Mouse (Mus musculus) lung, postnatal 0 days (tissue): ENCODE measurements at regions not wholly inside any gene's neighbourhood (a gene's known extent, or its start where the extent isn't known, plus 50 kb on each side); places are given as distances from the start of the nearest gene placed in this dataset.
A peak's percentile ranks its signal among the peaks of the same experiment; 100 is the strongest.

Experiments
- ATAC-seq: fragments of 200-750 bp; cut with Nextera tagmentation; 2 replicates; pipeline ENCODE4 v1.8.0; 2017; ENCODE audit warnings: moderate library complexity
- DNase-seq: peaks from one replicate; pipeline ENCODE4 v3.0.0-alpha.2; 2016; ENCODE audit warnings: low spot score
- H3K27ac ChIP-seq: fragments of 300-500 bp; sonication (generic); 2 replicates; pipeline ENCODE4 v1.5.1; 2014; ENCODE audit warnings: antibody characterized with exemption, mild to moderate bottlenecking, low read length, mixed read lengths
- H3K27me3 ChIP-seq: fragments of 300-500 bp; sonication (generic); replicated peaks from 2 replicates; pipeline ENCODE4 v1.6.1; 2014; ENCODE audit warnings: low read length, mixed read lengths; ENCODE audit not compliant: insufficient read depth
- H3K36me3 ChIP-seq: fragments of 300-500 bp; sonication (generic); 2 replicates; pipeline ENCODE4 v1.6.1; 2014; ENCODE audit warnings: low read length, mixed read lengths; ENCODE audit not compliant: insufficient read depth
- H3K4me1 ChIP-seq: fragments of 300-500 bp; sonication (generic); 2 replicates; pipeline ENCODE4 v1.6.1; 2014; ENCODE audit warnings: antibody characterized with exemption, low read depth, low read length, mixed read lengths; ENCODE audit not compliant: insufficient read depth
- H3K4me2 ChIP-seq: fragments of 300-500 bp; sonication (generic); replicated peaks from 2 replicates; pipeline ENCODE4 v1.6.1; 2014; ENCODE audit warnings: low read depth, mild to moderate bottlenecking, low read length, moderate library complexity, mixed read lengths
- H3K4me3 ChIP-seq: fragments of 300-500 bp; sonication (generic); 2 replicates; pipeline ENCODE4 v1.5.1; 2014; ENCODE audit warnings: low read depth, low read length
- H3K9ac ChIP-seq: fragments of 300-500 bp; sonication (generic); replicated peaks from 2 replicates; pipeline ENCODE4 v1.6.1; 2014; ENCODE audit warnings: low read depth, mild to moderate bottlenecking
- H3K9me3 ChIP-seq: fragments of 300-500 bp; sonication (generic); 2 replicates; pipeline ENCODE4 v1.6.1; 2016; ENCODE audit warnings: low read length, mixed read lengths
- CTCF ChIP-seq: IDR thresholded peaks from 2 replicates; pipeline ENCODE4 v1.5.1; 2016; ENCODE audit warnings: antibody characterized with exemption, mild to moderate bottlenecking
- EP300 ChIP-seq: IDR thresholded peaks from 2 replicates; pipeline ENCODE4 v1.6.1; 2016; ENCODE audit warnings: antibody characterized with exemption, mild to moderate bottlenecking, control low read depth
- WGBS: fragments of 180-500 bp; shearing (Covaris S2); extraction: QIAGEN DNeasy Blood & Tissue Kit; methylation state at CpG from one replicate; pipeline ENCODE4 v1.1.7; 2014; 5-methylcytosine and 5-hydroxymethylcytosine counted together

DNA sequence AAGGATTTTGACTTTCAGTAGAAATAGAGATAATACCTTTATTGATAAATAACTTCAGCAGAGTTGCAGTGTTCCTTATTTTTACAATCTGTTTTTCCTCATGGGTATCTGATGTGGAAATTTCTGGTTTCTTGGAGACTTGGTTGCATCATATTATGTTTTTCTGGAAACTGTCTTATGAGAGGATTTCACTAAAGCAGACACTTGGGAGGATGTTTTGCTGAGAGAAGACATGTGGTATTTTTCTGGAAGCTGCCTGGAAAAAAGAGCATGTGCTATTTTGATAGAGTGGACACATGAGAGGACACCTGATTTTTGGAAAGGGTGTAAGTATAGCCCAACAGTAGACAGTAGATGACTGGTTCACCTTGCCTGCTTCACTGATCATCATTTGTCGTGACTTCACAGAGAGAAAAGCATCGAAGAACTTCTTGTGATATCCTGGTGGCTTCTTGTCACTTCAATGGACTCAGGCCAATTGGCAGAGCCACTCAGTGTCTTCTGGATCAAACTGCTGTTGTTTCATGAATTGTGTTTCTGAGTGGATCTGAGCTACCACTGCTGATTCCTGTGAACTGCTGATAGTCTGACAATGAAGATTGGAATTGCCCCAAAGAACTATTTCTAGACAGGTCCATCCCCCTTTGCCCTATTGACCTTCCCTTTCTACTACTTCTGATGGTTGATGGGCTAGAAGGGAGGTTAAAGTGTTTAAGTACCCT lies 238.8 kb downstream of the Fbxo8 start:
- Histone ChIP-seq H3K27me3 (no peaks in the 10 kb centered on the region), H3K9ac (no peak overlapping the region), H3K36me3 (no peaks in the 10 kb centered on the region), H3K9me3 (no peaks in the 10 kb centered on the region), H3K4me3 (no peak overlapping the region), H3K4me2 (no peak overlapping the region), H3K4me1 (no peaks in the 10 kb centered on the region), H3K27ac (no peak overlapping the region)
- no peak for TF ChIP-seq CTCF
- peak; percentile 68 for TF ChIP-seq EP300
- WGBS, result 65% methylated on average over 2 of the region's 2 CpGs
- peak; percentile 81 for DNase-seq
- peak; percentile 87 for ATAC-seq

DNA sequence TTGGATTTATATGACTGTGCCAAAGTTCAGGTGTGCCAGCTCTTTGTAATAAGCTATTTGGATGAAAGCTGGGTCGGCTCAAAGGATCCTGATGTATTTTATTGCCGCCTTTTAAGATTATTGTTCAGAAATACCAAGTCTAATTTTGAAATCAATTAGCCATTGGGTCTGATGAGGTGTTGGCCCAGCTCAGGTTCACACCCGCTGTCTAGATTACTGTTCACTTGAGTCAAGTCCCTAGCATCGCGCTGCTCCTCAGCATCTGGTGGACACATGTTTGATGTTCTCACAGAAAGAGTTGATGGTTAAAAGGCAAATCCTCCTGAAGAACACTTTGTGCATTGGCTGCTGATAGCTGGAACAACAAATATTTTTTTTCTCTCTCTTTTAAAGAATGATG lies 281.8 kb downstream of the Fbxo8 start:
- WGBS, result 89% methylated on average over 5 of the region's 5 CpGs
- no peak for TF ChIP-seq EP300
- no peak for TF ChIP-seq CTCF
- no peak for DNase-seq
- no peak overlapping the region for H3K27ac ChIP-seq
- H3K4me1 ChIP-seq, result no peaks in the 10 kb centered on the region
- no peak overlapping the region for H3K9ac ChIP-seq
- H3K9me3 ChIP-seq, result no peaks in the 10 kb centered on the region
- H3K4me2 ChIP-seq, result no peak overlapping the region
- ATAC-seq, result no peak
- no peaks in the 10 kb centered on the region for H3K27me3 ChIP-seq
- H3K4me3 ChIP-seq, result no peak overlapping the region
- H3K36me3 ChIP-seq, result no peaks in the 10 kb centered on the region

DNA sequence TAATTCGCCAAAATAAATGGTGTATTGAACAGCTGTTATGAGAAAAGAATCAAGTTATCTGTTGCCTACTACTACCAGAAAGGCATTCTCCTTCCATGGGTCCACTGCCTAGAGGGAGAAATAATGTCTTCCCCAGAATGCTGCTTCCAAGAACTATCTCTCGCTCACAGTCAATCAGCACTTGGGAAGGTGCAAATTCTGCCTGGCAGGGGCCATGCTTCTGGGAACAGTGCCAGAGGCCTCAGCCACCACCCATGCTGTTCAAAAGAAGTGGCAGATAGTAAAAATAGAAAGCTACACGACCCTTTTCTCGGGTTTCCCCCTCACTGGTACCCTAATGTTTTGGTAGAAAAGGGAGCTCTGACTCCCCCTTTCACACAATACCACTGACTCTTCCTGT lies 282.2 kb downstream of the Fbxo8 start:
- ATAC-seq, result no peak
- TF ChIP-seq CTCF, result no peak
- TF ChIP-seq EP300, result no peak
- Histone ChIP-seq H3K9me3 (no peaks in the 10 kb centered on the region), H3K4me3 (no peak overlapping the region), H3K4me2 (no peak overlapping the region), H3K9ac (no peak overlapping the region), H3K4me1 (no peaks in the 10 kb centered on the region), H3K27me3 (no peaks in the 10 kb centered on the region), H3K27ac (no peak overlapping the region), H3K36me3 (no peaks in the 10 kb centered on the region)
- 37% methylated on average over 4 of the region's 4 CpGs for WGBS
- no peak for DNase-seq

DNA sequence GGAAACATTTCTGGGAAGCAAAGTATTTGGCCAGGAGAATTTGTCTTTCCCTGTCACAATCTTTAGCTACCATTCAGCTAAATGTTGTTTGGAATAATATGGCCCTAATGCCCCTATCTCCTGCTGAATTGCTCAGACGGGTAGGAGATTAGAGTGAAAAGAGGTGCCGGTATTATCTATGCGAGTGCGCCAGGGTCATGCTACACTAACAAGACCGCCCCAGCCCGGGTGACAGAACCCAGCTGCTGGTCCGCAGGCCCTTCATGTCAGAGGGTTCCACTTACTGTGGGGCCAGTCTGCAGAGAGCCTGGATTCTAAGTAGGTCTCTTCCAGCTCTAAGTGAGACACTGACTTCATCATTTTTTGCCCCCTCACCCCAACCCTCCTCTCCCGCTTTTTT lies 332.6 kb downstream of the Fbxo8 start:
- no peaks in the 10 kb centered on the region for H3K4me1 ChIP-seq
- no peak overlapping the region for H3K4me3 ChIP-seq
- H3K9ac ChIP-seq, result no peak overlapping the region
- H3K4me2 ChIP-seq, result no peak overlapping the region
- no peaks in the 10 kb centered on the region for H3K27me3 ChIP-seq
- peak; percentile 39 for DNase-seq
- 27% methylated on average over 8 of the region's 8 CpGs for WGBS
- H3K36me3 ChIP-seq, result no peaks in the 10 kb centered on the region
- peak; percentile 77 for ATAC-seq
- H3K27ac ChIP-seq, result no peak overlapping the region
- H3K9me3 ChIP-seq, result no peaks in the 10 kb centered on the region
- TF ChIP-seq EP300 (no peak; the same call in 1 of the 2 replicates), CTCF (no peak)

DNA sequence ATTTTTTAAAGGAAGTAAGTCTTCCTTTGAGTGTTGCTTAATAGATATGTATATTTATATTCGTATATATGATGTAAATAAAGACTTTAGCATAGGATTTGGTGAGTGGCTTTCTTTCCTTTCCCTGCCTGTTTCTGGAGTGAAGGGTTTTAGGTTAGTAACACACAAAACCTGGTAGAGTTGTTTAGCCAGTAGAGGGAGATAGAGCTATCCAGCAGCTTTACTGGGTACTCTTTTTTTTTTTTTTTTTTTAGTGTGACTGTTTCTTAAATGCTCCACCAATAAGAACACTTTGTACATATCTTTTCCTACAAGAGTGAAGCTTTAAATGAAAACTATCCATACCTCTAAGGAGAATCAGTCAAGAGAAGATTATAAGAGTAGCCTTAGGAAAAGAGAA lies 333.3 kb downstream of the Fbxo8 start:
- WGBS, result 4% methylated on average over 1 of the region's 1 CpGs

DNA sequence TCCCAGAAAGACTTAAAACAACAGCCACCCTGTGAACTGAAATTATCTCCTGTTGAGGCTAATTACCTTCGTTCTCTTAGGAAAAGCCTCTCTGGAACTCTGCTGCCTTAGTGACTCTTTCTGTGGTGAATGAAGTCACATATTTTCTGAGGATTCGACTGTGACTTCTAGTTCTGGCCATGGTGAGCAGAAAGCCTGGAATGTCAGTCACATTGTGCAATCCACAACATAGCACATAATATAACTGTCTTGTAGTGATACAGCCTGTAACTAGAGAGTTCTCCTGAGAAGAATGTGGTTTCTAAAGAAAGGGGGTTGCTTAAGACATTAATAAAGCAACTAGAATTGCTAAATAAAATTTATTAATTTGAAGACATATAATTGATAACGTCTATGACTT lies 342.7 kb downstream of the Fbxo8 start:
- Histone ChIP-seq H3K4me1 (no peaks in the 10 kb centered on the region), H3K9me3 (no peaks in the 10 kb centered on the region), H3K9ac (no peak overlapping the region), H3K27me3 (no peaks in the 10 kb centered on the region), H3K36me3 (no peaks in the 10 kb centered on the region), H3K4me2 (no peak overlapping the region), H3K4me3 (no peak overlapping the region), H3K27ac (0 out of 2 replicates have a peak overlapping the region, but pooled peaks have one; percentile 20)
- DNase-seq (peak; percentile 88), ATAC-seq (peak; percentile 89)
- TF ChIP-seq EP300 (peak; percentile 54), CTCF (no peak)
- WGBS, result 27% methylated on average over 3 of the region's 3 CpGs

More for the DNA sequence above, 333.3 kb downstream of the Fbxo8 start:
- TF ChIP-seq EP300 (no peak), CTCF (peak; percentile 50)
- DNase-seq (peak; percentile 69), ATAC-seq (no peak)
- H3K27ac ChIP-seq, result no peak overlapping the region
- no peak overlapping the region for H3K4me2 ChIP-seq
- no peaks in the 10 kb centered on the region for H3K27me3 ChIP-seq
- no peaks in the 10 kb centered on the region for H3K36me3 ChIP-seq
- no peaks in the 10 kb centered on the region for H3K9me3 ChIP-seq
- no peak overlapping the region for H3K9ac ChIP-seq
- no peaks in the 10 kb centered on the region for H3K4me1 ChIP-seq
- H3K4me3 ChIP-seq, result no peak overlapping the region

DNA sequence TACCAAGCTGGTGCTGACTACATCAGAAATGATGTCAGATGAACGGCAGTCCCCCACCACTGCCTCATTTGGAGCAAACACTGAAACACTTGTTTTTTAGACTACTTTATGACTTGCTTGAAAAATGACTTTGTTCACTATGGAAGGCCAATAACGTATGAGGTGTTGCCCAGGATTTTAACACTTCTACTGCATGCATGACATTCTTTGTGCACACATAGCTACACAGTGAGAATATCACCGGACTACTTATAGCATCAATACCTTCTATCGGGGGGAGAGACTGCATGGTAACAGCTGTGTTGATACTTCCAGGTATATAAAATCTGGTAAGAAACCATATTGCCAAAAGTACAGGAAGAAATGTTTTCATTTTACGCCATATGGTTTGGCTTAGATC lies 364.5 kb downstream of the Fbxo8 start:
- Histone ChIP-seq H3K27ac (no peak overlapping the region), H3K9me3 (no peaks in the 10 kb centered on the region), H3K9ac (no peak overlapping the region), H3K4me3 (no peak overlapping the region), H3K4me2 (no peak overlapping the region), H3K4me1 (no peaks in the 10 kb centered on the region), H3K36me3 (no peaks in the 10 kb centered on the region), H3K27me3 (no peaks in the 10 kb centered on the region)
- ATAC-seq, result no peak
- 79% methylated on average over 5 of the region's 5 CpGs for WGBS
- DNase-seq, result no peak
- TF ChIP-seq EP300 (no peak), CTCF (no peak)
